Mouse (Mus musculus): ENCODE results near the gene Map4k3. TPM values are rescaled to one million over a fixed set of nuclear protein-coding genes. Genes with fewer than 3 reads are reported as not detected.
"Not testable (repeated sequence)": the region's sequence is repeated elsewhere in the genome, so short reads cannot be mapped to it uniquely, and the experiment has no call there.

Map4k3 gene
- total RNA-seq, 2 experiments from 2014 or later = 62.2 to 64.8 TPM

DNA sequence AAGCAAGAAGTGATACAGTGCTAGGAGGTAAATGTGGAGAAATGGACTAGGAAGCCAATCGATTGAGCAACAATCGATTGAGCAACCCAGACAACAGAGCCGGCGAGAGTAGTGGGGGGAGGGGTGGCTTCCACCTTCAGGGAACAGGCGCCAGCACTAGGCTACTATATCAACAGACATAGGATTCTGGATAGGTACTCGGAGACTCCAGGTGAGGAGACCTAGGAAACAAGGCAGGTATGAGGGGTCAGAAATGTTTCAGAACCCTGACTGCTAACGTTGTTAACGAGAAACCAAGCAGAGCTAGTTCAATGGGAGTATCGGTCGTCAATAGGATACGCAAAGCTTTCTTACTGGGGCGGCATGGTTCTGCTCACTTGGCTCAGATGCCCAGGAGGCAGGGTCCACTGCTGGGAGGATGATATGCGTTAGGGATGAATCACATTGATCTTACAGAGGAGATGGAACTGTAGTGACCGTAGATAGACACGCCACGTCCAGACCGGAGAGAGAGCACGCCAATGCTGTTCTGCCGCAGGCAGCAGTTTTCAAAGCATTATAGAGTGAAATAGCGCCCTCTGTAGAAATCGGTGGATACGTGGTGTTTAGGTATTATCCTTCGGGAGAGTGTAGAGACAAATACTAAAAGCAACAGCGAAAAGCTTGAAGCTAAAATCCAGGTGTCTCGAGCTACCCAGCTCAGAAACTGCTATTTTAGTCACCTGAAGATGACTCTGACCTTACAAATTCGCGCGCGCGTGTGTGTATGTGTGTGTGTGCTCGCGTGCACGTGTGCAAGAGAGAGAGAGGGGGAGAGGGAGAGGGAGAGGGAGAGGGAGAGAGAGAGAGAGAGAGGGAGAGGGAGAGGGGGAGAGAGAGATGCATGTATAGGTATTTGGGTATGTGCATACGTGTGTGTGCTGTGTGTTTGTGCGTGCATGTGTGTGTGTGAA, 174.7 kb downstream of the Map4k3 start:
- intact Hi-C loops (cut with DNase I) = loop anchor here (1.0 to 5.0 kb wide), 2 partner anchors 70 to 261 kb away; partner anchors contain the start of genes Dhx57 and Morn2
- DNase-seq (ENCODE audit: low spot score in 2 of 2) = peak; percentile 81 to 90

- intact Hi-C loops (cut with DNase I) = loop anchor here (1.0 to 5.0 kb wide), 2 partner anchors 69 to 260 kb away; partner anchors contain the start of genes Dhx57 and Morn2
- DNase-seq (ENCODE audit: low spot score in 2 of 2) = no peak
These were observed 175.6 kb downstream of the Map4k3 start for GRCm38 (mm10) chr17:80552653-80553052.

DNA sequence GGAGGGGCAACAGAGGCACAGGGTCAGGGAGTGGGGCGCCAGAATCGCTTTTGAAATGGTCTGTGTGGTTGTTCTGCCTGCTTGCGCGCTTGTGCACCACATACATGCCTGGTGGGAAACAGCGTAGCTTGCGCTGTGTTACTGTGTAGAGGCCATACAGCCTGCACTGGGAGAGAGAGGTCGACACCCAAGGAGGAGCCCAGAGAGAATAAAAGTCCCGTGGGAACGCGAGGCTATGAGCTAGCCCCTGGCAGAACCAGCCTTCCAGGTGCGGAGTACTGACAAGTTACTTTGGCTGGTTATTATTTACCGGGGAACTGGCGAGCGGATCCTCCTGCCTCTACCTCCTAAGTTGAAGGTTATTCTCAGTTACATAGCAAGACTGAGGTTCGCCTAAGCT, 177.3 kb downstream of the Map4k3 start:
- intact Hi-C loops (cut with DNase I) = loop anchor here (5.0 kb wide), 1 partner anchor 259 kb away; the partner anchor contains the start of genes Dhx57 and Morn2
- no peak for DNase-seq (ENCODE audit: low spot score in 2 of 2)

- intact Hi-C loops (cut with DNase I) = no loop called here
- no peak for DNase-seq (ENCODE audit: low spot score in 2 of 2)
These were observed 181.4 kb downstream of the Map4k3 start for GRCm38 (mm10) chr17:80546846-80547245.

GRCm38 (mm10) chr17:80546227-80546626, 182.1 kb downstream of the Map4k3 start:
- intact Hi-C loops (cut with DNase I) = no loop called here
- DNase-seq (ENCODE audit: low spot score in 2 of 2) = no peak

GRCm38 (mm10) chr17:80543646-80544045, 184.6 kb downstream of the Map4k3 start:
- intact Hi-C loops (cut with DNase I) = no loop called here
- DNase-seq (ENCODE audit: low spot score in 2 of 2) = no peak

DNA sequence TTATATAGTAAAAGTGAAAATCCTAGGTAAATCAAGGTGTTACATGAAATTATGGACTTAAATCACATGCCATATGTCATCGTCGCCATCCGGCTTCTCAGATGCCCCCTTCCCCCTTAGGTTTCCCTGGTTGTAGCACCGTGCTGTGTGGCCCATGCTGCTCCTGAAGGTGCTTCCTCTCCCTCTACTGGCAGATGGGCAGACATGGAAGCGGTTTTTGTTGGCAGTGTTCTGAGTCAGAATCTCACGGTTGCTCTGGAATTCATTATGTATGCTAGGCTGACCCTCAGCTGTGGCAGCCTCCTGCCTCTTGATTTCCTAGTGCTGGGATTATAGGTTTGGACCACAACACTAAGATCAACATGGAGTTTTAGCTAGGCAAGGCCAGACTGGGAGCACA, 191.1 kb downstream of the Map4k3 start:
- no peak for DNase-seq (ENCODE audit: low spot score in 2 of 2)
- intact Hi-C loops (cut with DNase I) = no loop called here

- intact Hi-C loops (cut with DNase I) = no loop called here
- peak; percentile 27 to 31 for DNase-seq (ENCODE audit: low spot score in 2 of 2)
These were observed 192.7 kb downstream of the Map4k3 start for GRCm38 (mm10) chr17:80535633-80536032.

DNA sequence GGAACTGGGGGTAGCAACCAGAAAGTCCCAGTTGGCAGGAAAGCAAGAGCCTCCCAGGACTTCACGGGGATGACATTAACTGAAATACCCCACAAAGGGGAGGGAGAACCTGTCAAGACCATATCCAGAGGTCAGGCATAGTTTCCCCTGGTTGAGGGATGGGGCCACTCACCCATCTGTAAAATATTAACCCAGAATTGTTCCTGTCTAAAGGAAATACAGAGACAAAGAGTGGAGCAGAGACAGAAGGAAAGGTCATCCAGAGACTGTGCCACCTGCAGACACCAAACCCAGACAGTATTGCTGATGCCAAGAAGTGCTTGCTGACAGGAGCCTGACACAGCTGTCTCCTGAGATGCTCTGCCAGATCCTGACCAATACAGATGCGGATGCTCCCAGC, 196.9 kb downstream of the Map4k3 start:
- intact Hi-C loops (cut with DNase I); DNase-seq (ENCODE audit: low spot score in 2 of 2): not testable (repeated sequence)

Other genes starting within 250 kb of the Map4k3 start
- 10 to 100 TPM; 32.3 to 33.8 TPM for gene Sos1, start 248.0 kb downstream of the Map4k3 start, total RNA-seq (2021)
- gene Cdkl4, start 150.7 kb downstream of the Map4k3 start, total RNA-seq (2021) = 10 to 100 TPM; 16.4 to 20.4 TPM
- 100 to 1,000 TPM in 1 of 2 experiments, 10 to 100 TPM in 1; 97.0 to 106 TPM for gene Tmem178, start 216.1 kb upstream of the Map4k3 start, total RNA-seq (2021)

Data from left cerebral cortex, postnatal 14 days (tissue).